Mouse (Mus musculus) heart, adult 9 months (tissue): Measurements from ENCODE around the gene Vmn1r65.
"Not testable (repeated sequence)": the region's sequence is repeated elsewhere in the genome, so short reads cannot be mapped to it uniquely, and the experiment has no call there.

Experiments
- DNase-seq, 2 experiments: peaks; one replicate each; pipeline ENCODE4 v3.0.0; 2022; ENCODE audit warnings: low spot score in 2 of 2

Gene Vmn1r65

DNA sequence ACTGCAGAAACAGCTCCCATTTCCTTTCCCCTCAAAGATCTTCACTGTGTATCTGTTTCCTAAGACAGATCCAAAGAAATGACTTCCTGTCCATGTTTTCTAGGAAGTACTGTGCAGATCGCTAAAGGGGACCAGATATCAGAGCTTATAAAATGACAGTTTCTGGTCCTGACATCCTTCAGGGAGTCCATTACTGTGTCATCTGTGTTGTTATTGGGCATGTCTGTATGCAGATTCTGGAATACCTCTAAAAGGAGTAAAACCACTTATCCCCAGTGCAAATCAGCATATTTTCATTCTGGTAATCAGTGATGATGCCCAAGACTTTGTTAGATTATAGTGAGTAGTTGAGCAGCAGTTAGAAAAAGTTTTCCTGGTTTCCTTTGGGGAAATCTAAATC lies at the start of gene Vmn1r65:
Gene Vmn1r65 (minus strand): TSS at position 101 of the 400 bp plus-strand sequence.
- no peak for DNase-seq

DNA sequence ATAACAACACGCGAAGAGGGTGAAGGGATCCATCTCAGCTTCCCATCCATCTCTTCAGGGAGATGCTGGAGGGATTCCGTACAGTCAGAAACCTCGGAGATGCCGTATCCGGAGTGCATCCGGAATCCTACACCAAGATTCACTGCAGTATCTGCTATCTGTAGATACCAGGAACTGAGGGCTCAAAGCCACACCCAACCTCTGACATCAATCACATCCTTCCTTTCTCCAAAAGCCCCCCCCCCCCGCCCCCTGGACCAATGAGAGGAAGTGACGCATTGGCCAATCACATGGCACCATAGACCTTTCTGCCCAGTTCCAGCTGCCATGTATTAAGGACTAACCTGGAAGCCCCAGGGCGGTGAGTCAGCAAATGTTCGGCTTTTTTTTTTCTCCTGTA lies 34.1 kb upstream of the Vmn1r65 start, which contains the start of gene Nlrp4c:
Gene Nlrp4c (plus strand): TSS at position 301 of the 400 bp plus-strand sequence.
- no peak for DNase-seq

DNA sequence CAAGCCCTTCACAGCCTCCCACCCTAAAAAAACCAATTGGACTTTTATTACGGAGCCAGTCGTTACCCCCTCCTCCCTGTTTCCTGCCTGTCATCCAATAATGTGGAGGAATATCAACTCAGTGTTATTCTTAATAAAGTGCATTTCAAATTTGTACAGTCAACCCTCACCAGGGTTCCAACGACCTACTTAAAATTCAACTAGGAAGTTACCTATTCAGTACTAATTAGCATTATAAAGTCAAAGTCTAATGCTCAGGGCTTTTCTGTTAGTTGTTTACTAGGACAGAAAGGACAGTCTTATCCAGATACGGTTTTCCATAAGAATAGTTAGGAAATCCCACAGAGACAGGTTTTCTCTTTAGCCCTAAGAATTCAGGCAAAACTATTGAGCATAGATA lies 28.4 kb downstream of the Vmn1r65 start:
- DNase-seq = not testable (repeated sequence)

DNA sequence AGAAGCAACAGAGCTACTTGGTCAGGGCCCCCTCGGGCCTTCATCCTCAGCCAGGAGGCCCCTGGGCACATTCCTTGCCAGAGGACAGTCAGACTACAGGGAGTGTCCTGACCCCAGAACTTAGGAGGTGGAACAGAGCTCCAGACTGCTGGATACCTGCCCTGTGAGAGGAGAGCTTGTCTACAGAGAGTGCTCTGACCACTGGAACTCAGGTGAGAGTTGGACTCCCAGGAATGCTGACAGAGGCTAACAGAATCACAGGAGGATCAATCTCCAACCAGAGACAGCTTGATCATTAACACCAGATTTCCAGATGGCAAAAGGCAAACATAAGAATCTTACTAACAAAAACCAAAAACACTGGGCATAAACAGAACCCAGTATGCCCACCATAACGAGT lies 38.3 kb downstream of the Vmn1r65 start:
- DNase-seq = not testable (repeated sequence)
